Mouse (Mus musculus) small intestine, adult 2 months (tissue): ENCODE data around the gene Esrp2.
A peak's percentile ranks its signal among the peaks of the same experiment; 100 is the strongest.

ENCODE experiments used
- CTCF ChIP-seq: fragments of 200-500 bp; IDR thresholded peaks from 2 replicates; pipeline ENCODE4 v1.5.1; 2012; ENCODE audit warnings: low read depth, mild to moderate bottlenecking, control low read depth, inconsistent platforms, low read length, moderate library complexity, mixed read lengths; ENCODE audit not compliant: insufficient replicate concordance, insufficient read length; ENCODE audit errors: extremely low read depth
- POLR2A ChIP-seq: fragments of 200-500 bp; IDR thresholded peaks from 2 replicates; pipeline ENCODE4 v1.6.1; 2012; ENCODE audit warnings: low read depth, mild to moderate bottlenecking, control low read depth, inconsistent platforms, low read length, moderate library complexity

- TF ChIP-seq POLR2A, result peak; percentile 85; the same call in 1 of the 2 replicates
- no peak for TF ChIP-seq CTCF
Measured at GRCm38 (mm10) chr8:106136156-106137130, at the start of gene Esrp2.
